Mouse (Mus musculus) spleen, postnatal 4 days (tissue): Measurements from ENCODE around the gene Olfr766-ps1.
A peak's percentile ranks its signal among the peaks of the same experiment; 100 is the strongest.
"Not testable (repeated sequence)": the region's sequence is repeated elsewhere in the genome, so short reads cannot be mapped to it uniquely, and the experiment has no call there.

Source experiments
- DNase-seq, 2 experiments: peaks; one replicate each; pipeline ENCODE4 v3.0.0; 2022; ENCODE audit warnings: low spot score in 2 of 2

The Olfr766-ps1 gene

DNA sequence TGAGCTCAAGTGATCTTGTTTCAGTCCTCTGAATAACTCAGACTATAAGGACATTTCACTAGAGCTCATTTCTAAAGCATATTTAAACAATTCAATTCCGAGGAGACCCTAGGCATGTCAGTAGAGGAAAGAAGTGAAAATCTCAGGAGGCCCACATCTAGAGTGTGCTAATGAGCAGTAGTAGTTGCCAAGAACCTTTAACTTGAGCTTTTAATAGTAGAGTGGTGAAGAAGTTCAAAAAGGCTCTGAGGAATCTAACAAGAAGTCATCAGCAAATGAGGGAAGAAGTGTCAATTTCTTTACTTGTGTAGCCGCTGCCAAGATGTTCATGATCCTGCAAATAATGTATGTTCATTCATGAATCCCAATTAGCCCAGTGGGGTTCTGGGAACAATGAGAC, at the start of gene Olfr766-ps1:
TSS of gene Olfr766-ps1 (minus strand) at position 101 of the 400 bp plus-strand sequence.
- no peak for DNase-seq

DNA sequence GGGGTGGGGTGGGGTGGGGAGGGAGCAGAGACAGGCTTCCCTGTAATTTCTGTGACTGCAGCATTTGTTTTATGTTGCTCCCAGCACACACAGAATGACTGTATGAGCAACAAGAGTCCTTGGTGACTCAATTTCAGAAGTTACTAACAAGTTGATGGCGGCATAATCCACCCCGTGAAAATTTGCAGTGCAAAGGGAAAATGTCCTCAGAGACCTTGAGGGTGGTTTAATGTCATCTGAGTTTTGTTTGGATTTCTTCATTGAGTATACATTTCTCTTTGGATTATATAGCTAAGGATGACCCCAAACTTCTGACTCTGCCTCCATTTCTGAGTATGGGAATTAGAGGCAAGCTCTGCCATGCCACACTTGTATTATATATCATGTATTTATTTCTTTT, 49.0 kb upstream of the Olfr766-ps1 start, which contains the start of gene Olfr769:
TSS of gene Olfr769 (minus strand) at position 101 of the 400 bp plus-strand sequence.
- DNase-seq, result no peak

GRCm38 (mm10) chr10:129115146-129115545, 46.4 kb upstream of the Olfr766-ps1 start:
- no peak for DNase-seq

DNA sequence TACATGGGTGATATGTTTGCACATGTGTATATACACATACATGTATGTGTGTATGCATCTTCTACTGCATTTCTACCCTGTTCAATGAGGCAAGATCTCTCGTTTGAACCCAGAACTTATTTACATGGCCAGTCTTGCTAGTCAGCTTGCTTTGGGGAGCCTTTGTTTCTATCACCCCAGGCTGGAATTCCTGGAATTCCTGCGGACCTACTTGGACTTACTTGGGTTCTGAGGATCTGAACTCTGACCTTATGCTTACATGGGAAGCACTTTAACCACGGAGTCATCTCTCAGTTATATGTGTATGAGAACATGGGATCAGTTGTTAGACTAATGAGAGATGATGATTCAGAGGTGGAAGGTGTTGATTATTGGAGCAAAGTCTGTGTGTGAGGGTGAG, 32.5 kb upstream of the Olfr766-ps1 start:
- DNase-seq, result no peak

- DNase-seq, result no peak
These were observed 30.5 kb upstream of the Olfr766-ps1 start, which contains the start of gene Olfr768 for GRCm38 (mm10) chr10:129099275-129099674. Gene Olfr768 (minus strand): TSS chr10:129099375.

- DNase-seq, result not testable (repeated sequence)
These were observed 14.0 kb upstream of the Olfr766-ps1 start, which contains the start of gene Olfr767 for GRCm38 (mm10) chr10:129082810-129083209. Gene Olfr767 (minus strand): TSS chr10:129082910.

- DNase-seq, result not testable (repeated sequence)
These were observed 18.9 kb downstream of the Olfr766-ps1 start, which contains the start of gene Olfr765 for GRCm38 (mm10) chr10:129049898-129050297. Gene Olfr765 (minus strand): TSS chr10:129049998.

- DNase-seq, result no peak
These were observed 29.0 kb downstream of the Olfr766-ps1 start, which contains the start of gene Olfr764-ps1 for GRCm38 (mm10) chr10:129039796-129040195. Gene Olfr764-ps1 (minus strand): TSS chr10:129039896.

GRCm38 (mm10) chr10:129028343-129028742, 40.4 kb downstream of the Olfr766-ps1 start:
- DNase-seq, result no peak

DNA sequence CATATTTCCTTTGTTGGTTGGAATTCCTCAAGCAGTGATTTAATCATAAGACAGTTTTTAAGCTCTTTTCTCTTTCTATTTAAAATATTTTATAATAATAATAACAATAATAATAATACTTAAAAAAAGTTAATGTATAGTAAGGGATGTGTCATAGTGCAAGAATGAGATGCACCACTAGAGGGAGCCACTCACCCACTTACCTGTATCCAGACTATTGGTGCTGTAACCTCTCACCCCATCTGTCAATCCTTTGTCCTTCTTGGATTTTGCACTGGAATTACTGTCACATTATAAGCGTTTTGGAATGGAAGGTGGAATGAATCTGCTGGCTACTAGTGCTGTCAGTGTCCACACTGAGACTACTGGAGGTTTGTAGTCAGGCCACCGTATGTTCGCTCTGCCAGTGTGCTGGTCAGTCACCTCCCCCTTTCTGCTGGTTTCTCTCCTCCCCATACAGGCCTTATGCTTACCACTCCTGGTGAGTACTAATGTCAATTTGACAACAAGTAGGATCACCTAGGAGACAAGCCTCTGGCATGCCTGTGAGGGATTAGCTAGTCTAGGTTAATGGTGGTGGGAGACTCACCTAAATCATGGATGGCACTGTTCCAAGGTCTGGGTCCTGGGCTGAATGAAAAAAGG, 42.6 kb downstream of the Olfr766-ps1 start:
- peak in 1 of 2 experiments; percentile 67 for DNase-seq

DNA sequence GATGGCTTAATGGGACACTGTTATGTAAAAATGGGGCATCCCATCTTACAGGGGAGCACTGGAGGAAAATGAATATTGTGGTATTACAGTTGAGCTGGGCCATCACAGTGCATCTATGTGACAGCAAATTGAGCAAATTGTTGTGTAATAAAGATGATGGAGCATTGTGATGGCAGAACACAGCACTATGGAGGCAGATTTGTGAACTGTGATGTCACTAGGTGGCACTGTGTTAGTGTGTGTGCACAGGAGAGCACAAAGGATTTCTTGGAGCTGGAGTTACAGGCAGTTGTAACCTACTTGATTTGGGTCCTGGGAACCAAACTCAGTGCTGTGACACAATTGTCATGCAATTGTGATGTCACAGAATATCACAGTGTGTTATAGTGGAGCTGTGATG, 45.5 kb downstream of the Olfr766-ps1 start:
- no peak for DNase-seq

GRCm38 (mm10) chr10:129014477-129014876, 54.3 kb downstream of the Olfr766-ps1 start:
- no peak for DNase-seq
